Mouse (Mus musculus) kidney, embryonic 14.5 days (tissue): ENCODE data around the gene Taf5l. TPM values are rescaled to one million over a fixed set of nuclear protein-coding genes. Genes with fewer than 3 reads are reported as not detected.
A peak's percentile ranks its signal among the peaks of the same experiment; 100 is the strongest.

Source experiments
- ATAC-seq: fragments of 200-750 bp; cut with Nextera tagmentation; 2 replicates; pipeline ENCODE4 v1.8.0; 2017; ENCODE audit warnings: moderate number of reproducible peaks, mild to moderate bottlenecking, moderate TSS enrichment, moderate library complexity; ENCODE audit not compliant: low FRiP score, low TSS enrichment
- H3K27ac ChIP-seq: fragments of 300-500 bp; sonication (generic); 2 replicates; pipeline ENCODE4 v1.5.1; 2014; ENCODE audit warnings: low read depth, mild to moderate bottlenecking, low read length, moderate library complexity, mixed read lengths
- H3K27me3 ChIP-seq: fragments of 300-500 bp; sonication (generic); 2 replicates; pipeline ENCODE4 v1.6.1; 2014; ENCODE audit warnings: mild to moderate bottlenecking, low read length; ENCODE audit not compliant: control insufficient read depth, insufficient read depth
- H3K36me3 ChIP-seq: fragments of 300-500 bp; sonication (generic); 2 replicates; pipeline ENCODE4 v1.6.1; 2014; ENCODE audit warnings: low read length, mixed read lengths; ENCODE audit not compliant: control insufficient read depth, insufficient read depth
- H3K4me1 ChIP-seq: fragments of 300-500 bp; sonication (generic); 2 replicates; pipeline ENCODE4 v1.6.1; 2014; ENCODE audit warnings: low read length, mixed read lengths; ENCODE audit not compliant: control insufficient read depth, insufficient read depth
- H3K4me2 ChIP-seq: fragments of 300-500 bp; sonication (generic); replicated peaks from 2 replicates; pipeline ENCODE4 v1.6.1; 2014; ENCODE audit warnings: low read depth, mild to moderate bottlenecking, low read length
- H3K4me3 ChIP-seq: fragments of 300-500 bp; sonication (generic); 2 replicates; pipeline ENCODE4 v1.5.1; 2014; ENCODE audit warnings: mild to moderate bottlenecking, low read length
- H3K9ac ChIP-seq: fragments of 300-500 bp; sonication (generic); 2 replicates; pipeline ENCODE4 v1.6.1; 2014; ENCODE audit warnings: low read depth, mild to moderate bottlenecking, low read length, moderate library complexity
- H3K9me3 ChIP-seq: fragments of 300-500 bp; sonication (generic); 2 replicates; pipeline ENCODE4 v1.6.1; 2016; ENCODE audit warnings: low read length; ENCODE audit not compliant: control insufficient read depth
- WGBS: fragments of 180-500 bp; shearing (Covaris S2); extraction: QIAGEN DNeasy Blood & Tissue Kit; methylation state at CpG from one replicate; pipeline ENCODE4 v1.1.7; 2014; 5-methylcytosine and 5-hydroxymethylcytosine counted together
- polyA plus RNA-seq: library from polyadenylated mRNA; unstranded; fragments of >200 nt; fragmentation: Nextera tagmentation; extraction: Ambion mirVana; gene quantifications from 2 replicates; pipeline ENCODE4 v1.2.1, GENCODE M21; 2014

The Taf5l gene
- 29.6 and 53.3 TPM in 2 replicates for polyA plus RNA-seq

GRCm38 (mm10) chr8:124021237-124022227, at the start of gene Taf5l, which contains the start of gene Urb2:
Gene Taf5l (minus strand): TSS chr8:124021397.
Gene Urb2 (plus strand): TSS chr8:124021508.
- Histone ChIP-seq H3K4me1 (peaks cover 14% of the 10 kb centered on the region), H3K9me3 (no peaks in the 10 kb centered on the region), H3K27me3 (no peaks in the 10 kb centered on the region), H3K4me3 (peak within 1 kb of the TSS; percentile 73), H3K36me3 (peaks cover 20% of the 10 kb centered on the region), H3K4me2 (peak within 1 kb of the TSS; percentile 67), H3K27ac (peak within 1 kb of the TSS; percentile 84), H3K9ac (peak within 1 kb of the TSS; percentile 93)
- peak; percentile 92 for ATAC-seq
- 1% methylated on average over 68 of the region's 74 CpGs for WGBS

- no peak overlapping the region for H3K9ac ChIP-seq
- H3K9me3 ChIP-seq: no peaks in the 10 kb centered on the region
- H3K4me1 ChIP-seq: no peaks in the 10 kb centered on the region; the same call in 1 of the 2 replicates
- no peak overlapping the region for H3K4me3 ChIP-seq
- no peak overlapping the region for H3K27ac ChIP-seq
- WGBS: 33% methylated on average over 18 of the region's 18 CpGs
- no peaks in the 10 kb centered on the region for H3K36me3 ChIP-seq
- no peak for ATAC-seq
- H3K4me2 ChIP-seq: no peak overlapping the region
- no peaks in the 10 kb centered on the region for H3K27me3 ChIP-seq
These were observed 49.4 kb upstream of the Taf5l start for GRCm38 (mm10) chr8:124070363-124071324.

- Histone ChIP-seq H3K4me2 (no peak overlapping the region), H3K27me3 (no peaks in the 10 kb centered on the region), H3K9me3 (no peaks in the 10 kb centered on the region), H3K4me1 (no peaks in the 10 kb centered on the region; the same call in 1 of the 2 replicates), H3K36me3 (no peaks in the 10 kb centered on the region), H3K9ac (no peak overlapping the region), H3K4me3 (no peak overlapping the region), H3K27ac (no peak overlapping the region)
- no peak for ATAC-seq
- 83% methylated on average over 4 of the region's 4 CpGs for WGBS
These were observed 46.0 kb upstream of the Taf5l start for GRCm38 (mm10) chr8:124067059-124067750.

- 51% methylated on average over 4 of the region's 4 CpGs for WGBS
- Histone ChIP-seq H3K9ac (no peak overlapping the region), H3K36me3 (no peaks in the 10 kb centered on the region), H3K9me3 (no peaks in the 10 kb centered on the region), H3K4me1 (no peaks in the 10 kb centered on the region; the same call in 1 of the 2 replicates), H3K27me3 (no peaks in the 10 kb centered on the region), H3K4me2 (no peak overlapping the region), H3K4me3 (no peak overlapping the region), H3K27ac (no peak overlapping the region)
- no peak for ATAC-seq
These were observed 45.3 kb upstream of the Taf5l start for GRCm38 (mm10) chr8:124066325-124067058.

- Histone ChIP-seq H3K4me1 (no peaks in the 10 kb centered on the region), H3K4me2 (no peak overlapping the region), H3K9ac (no peak overlapping the region), H3K4me3 (no peak overlapping the region), H3K36me3 (no peaks in the 10 kb centered on the region), H3K27me3 (no peaks in the 10 kb centered on the region), H3K27ac (no peak overlapping the region), H3K9me3 (no peaks in the 10 kb centered on the region)
- no peak; the same call in 1 of the 2 replicates for ATAC-seq
- 81% methylated on average over 11 of the region's 11 CpGs for WGBS
These were observed 35.8 kb upstream of the Taf5l start for GRCm38 (mm10) chr8:124056832-124057655.

- Histone ChIP-seq H3K4me2 (no peak overlapping the region), H3K9me3 (no peaks in the 10 kb centered on the region), H3K4me1 (no peaks in the 10 kb centered on the region), H3K27ac (no peak overlapping the region), H3K36me3 (peaks cover 14% of the 10 kb centered on the region; the same call in 1 of the 2 replicates), H3K9ac (no peak overlapping the region), H3K27me3 (no peaks in the 10 kb centered on the region), H3K4me3 (no peak overlapping the region)
- 46% methylated on average over 4 of the region's 4 CpGs for WGBS
- ATAC-seq: 0 out of 2 replicates have a peak, but pooled peaks have one; percentile 4
These were observed 31.4 kb upstream of the Taf5l start for GRCm38 (mm10) chr8:124052568-124052967.

GRCm38 (mm10) chr8:124052110-124052509, 30.9 kb upstream of the Taf5l start:
- Histone ChIP-seq H3K4me1 (no peaks in the 10 kb centered on the region), H3K9me3 (no peaks in the 10 kb centered on the region), H3K27ac (no peak overlapping the region), H3K27me3 (no peaks in the 10 kb centered on the region), H3K9ac (no peak overlapping the region), H3K36me3 (peaks cover 18% of the 10 kb centered on the region), H3K4me2 (no peak overlapping the region), H3K4me3 (no peak overlapping the region)
- 16% methylated on average over 3 of the region's 3 CpGs for WGBS
- 0 out of 2 replicates have a peak, but pooled peaks have one; percentile 62 for ATAC-seq
